Mouse (Mus musculus): Measurements from ENCODE around the gene Flvcr1. TPM values are rescaled to one million over a fixed set of nuclear protein-coding genes. Genes with fewer than 3 reads are reported as not detected.

The Flvcr1 gene
- 10 to 100 TPM; 10.9 to 11.7 TPM for total RNA-seq (2021)
- long read RNA-seq, experiment 1, partial matches to known transcripts, result 0 of 4 reads
- long read RNA-seq, experiment 1, other reads (novel, unspliced or antisense), result 3 of 4 reads
- long read RNA-seq, experiment 2, full-length matches to known transcripts, result 4 of 8 reads
- long read RNA-seq, experiment 2, partial matches to known transcripts, result 2 of 8 reads
- long read RNA-seq, experiment 2, other reads (novel, unspliced or antisense), result 2 of 8 reads

- DNase-seq, result peak; percentile 97
Measured at GRCm38 (mm10) chr1:191026021-191026713, at the start of gene Flvcr1. Gene Flvcr1 (minus strand): TSS chr1:191026158.

GRCm38 (mm10) chr1:191075199-191075883 lies 49.4 kb upstream of the Flvcr1 start:
- peak; percentile 51 for DNase-seq

GRCm38 (mm10) chr1:191073486-191073885 lies 47.5 kb upstream of the Flvcr1 start:
- DNase-seq, result no peak

- DNase-seq, result peak; percentile 13
Measured at GRCm38 (mm10) chr1:191073001-191073400, 47.0 kb upstream of the Flvcr1 start.

- no peak for DNase-seq
Measured at GRCm38 (mm10) chr1:191072329-191072913, 46.5 kb upstream of the Flvcr1 start.

- DNase-seq, result no peak
Measured at GRCm38 (mm10) chr1:191071613-191072012, 45.7 kb upstream of the Flvcr1 start.

- DNase-seq, result no peak
Measured at GRCm38 (mm10) chr1:191070259-191070658, 44.3 kb upstream of the Flvcr1 start.

GRCm38 (mm10) chr1:191068377-191068776 lies 42.4 kb upstream of the Flvcr1 start:
- no peak for DNase-seq

- no peak for DNase-seq
Measured at GRCm38 (mm10) chr1:191065188-191065587, 39.2 kb upstream of the Flvcr1 start.

GRCm38 (mm10) chr1:191064535-191064934 lies 38.6 kb upstream of the Flvcr1 start:
- DNase-seq, result no peak

GRCm38 (mm10) chr1:191063700-191064099 lies 37.7 kb upstream of the Flvcr1 start:
- DNase-seq, result no peak

GRCm38 (mm10) chr1:191062781-191063485 lies 37.0 kb upstream of the Flvcr1 start, which contains the start of the genes Tatdn3 and Nsl1:
Gene Tatdn3 (minus strand): TSS chr1:191062932.
Gene Nsl1 (plus strand): TSS chr1:191063012.
- DNase-seq, result peak; percentile 93

- no peak for DNase-seq
Measured at GRCm38 (mm10) chr1:191062241-191062780, 36.4 kb upstream of the Flvcr1 start.

- no peak for DNase-seq
Measured at GRCm38 (mm10) chr1:191057461-191057860, 31.5 kb upstream of the Flvcr1 start.

GRCm38 (mm10) chr1:191055533-191055873 lies 29.5 kb upstream of the Flvcr1 start:
- no peak for DNase-seq

GRCm38 (mm10) chr1:191054870-191055532 lies 29.0 kb upstream of the Flvcr1 start:
- DNase-seq, result peak; percentile 14

GRCm38 (mm10) chr1:191053555-191053954 lies 27.6 kb upstream of the Flvcr1 start:
- DNase-seq, result no peak

GRCm38 (mm10) chr1:191046231-191046824 lies 20.4 kb upstream of the Flvcr1 start:
- peak; percentile 23 for DNase-seq

- DNase-seq, result no peak
Measured at GRCm38 (mm10) chr1:191045264-191045663, 19.3 kb upstream of the Flvcr1 start.

GRCm38 (mm10) chr1:191042688-191043087 lies 16.7 kb upstream of the Flvcr1 start:
- no peak for DNase-seq

- no peak for DNase-seq
Measured at GRCm38 (mm10) chr1:191042106-191042505, 16.1 kb upstream of the Flvcr1 start.
